Mouse (Mus musculus): Measurements from ENCODE around the gene 2310007B03Rik. TPM values are rescaled to one million over a fixed set of nuclear protein-coding genes. Genes with fewer than 3 reads are reported as not detected.
A peak's percentile ranks its signal among the peaks of the same experiment; 100 is the strongest.

Gene 2310007B03Rik
- polyA plus RNA-seq, 1 experiment = 7.9 TPM

- 81% methylated on average over 8 of the region's 8 CpGs for WGBS
- TF ChIP-seq CTCF (conservative IDR thresholded peaks at IDR 0.05; ENCODE audit: insufficient read depth, insufficient read length, low read depth, low read length) = no peak
- TF ChIP-seq POLR2A (IDR thresholded peaks at IDR 0.05; ENCODE audit: low read depth, low read length) = no peak
- Histone ChIP-seq H3K4me3 (ENCODE audit: insufficient read depth, low read depth, low read length) (no peak overlapping the region), H3K27ac (ENCODE audit: insufficient read depth, low read depth, low read length) (no peak overlapping the region), H3K36me3 (ENCODE audit: control insufficient read depth, insufficient read depth, low read length) (no peaks in the 10 kb centered on the region), H3K27me3 (replicated peaks; ENCODE audit: control insufficient read depth, insufficient read depth, low read length) (no peaks in the 10 kb centered on the region), H3K4me1 (ENCODE audit: control insufficient read depth, insufficient read depth, low read length) (peaks cover 3% of the 10 kb centered on the region; the same call in 1 of the 2 replicates)
- DNase-seq = no peak
Observed at GRCm38 (mm10) chr1:93158916-93159315, 1.8 kb downstream of the 2310007B03Rik start.

- Histone ChIP-seq H3K4me3 (ENCODE audit: insufficient read depth, low read depth, low read length) (no peak overlapping the region), H3K4me1 (ENCODE audit: control insufficient read depth, insufficient read depth, low read length) (peaks cover 3% of the 10 kb centered on the region; the same call in 1 of the 2 replicates), H3K27ac (ENCODE audit: insufficient read depth, low read depth, low read length) (no peak overlapping the region), H3K36me3 (ENCODE audit: control insufficient read depth, insufficient read depth, low read length) (no peaks in the 10 kb centered on the region), H3K27me3 (replicated peaks; ENCODE audit: control insufficient read depth, insufficient read depth, low read length) (no peaks in the 10 kb centered on the region)
- peak; percentile 68 for DNase-seq
- WGBS = 60% methylated on average over 4 of the region's 4 CpGs
- TF ChIP-seq CTCF (conservative IDR thresholded peaks at IDR 0.05; ENCODE audit: insufficient read depth, insufficient read length, low read depth, low read length) (no peak), POLR2A (IDR thresholded peaks at IDR 0.05; ENCODE audit: low read depth, low read length) (no peak)
Observed at GRCm38 (mm10) chr1:93157566-93157965, 3.2 kb downstream of the 2310007B03Rik start.

- Histone ChIP-seq H3K27me3 (replicated peaks; ENCODE audit: control insufficient read depth, insufficient read depth, low read length) (no peaks in the 10 kb centered on the region), H3K4me3 (ENCODE audit: insufficient read depth, low read depth, low read length) (no peak overlapping the region), H3K27ac (ENCODE audit: insufficient read depth, low read depth, low read length) (no peak overlapping the region), H3K36me3 (ENCODE audit: control insufficient read depth, insufficient read depth, low read length) (no peaks in the 10 kb centered on the region), H3K4me1 (ENCODE audit: control insufficient read depth, insufficient read depth, low read length) (no peaks in the 10 kb centered on the region)
- no peak for TF ChIP-seq CTCF (conservative IDR thresholded peaks at IDR 0.05; ENCODE audit: insufficient read depth, insufficient read length, low read depth, low read length)
- no peak for TF ChIP-seq POLR2A (IDR thresholded peaks at IDR 0.05; ENCODE audit: low read depth, low read length)
- WGBS = 58% methylated on average over 2 of the region's 2 CpGs
- DNase-seq = peak; percentile 5
Observed at GRCm38 (mm10) chr1:93150907-93151661, 9.7 kb downstream of the 2310007B03Rik start.

- no peaks in the 10 kb centered on the region for H3K36me3 ChIP-seq (ENCODE audit: control insufficient read depth, insufficient read depth, low read length)
- H3K4me1 ChIP-seq (ENCODE audit: control insufficient read depth, insufficient read depth, low read length) = no peaks in the 10 kb centered on the region
- DNase-seq = no peak
- H3K27me3 ChIP-seq (replicated peaks; ENCODE audit: control insufficient read depth, insufficient read depth, low read length) = no peaks in the 10 kb centered on the region
- 76% methylated on average over 9 of the region's 9 CpGs for WGBS
- no peak for TF ChIP-seq POLR2A (IDR thresholded peaks at IDR 0.05; ENCODE audit: low read depth, low read length)
- no peak for TF ChIP-seq CTCF (conservative IDR thresholded peaks at IDR 0.05; ENCODE audit: insufficient read depth, insufficient read length, low read depth, low read length)
- H3K27ac ChIP-seq (ENCODE audit: insufficient read depth, low read depth, low read length) = no peak overlapping the region
- H3K4me3 ChIP-seq (ENCODE audit: insufficient read depth, low read depth, low read length) = no peak overlapping the region
Observed at GRCm38 (mm10) chr1:93144176-93144575, 16.6 kb downstream of the 2310007B03Rik start.

GRCm38 (mm10) chr1:93142871-93143270 is 17.9 kb downstream of the 2310007B03Rik start:
- Histone ChIP-seq H3K36me3 (ENCODE audit: control insufficient read depth, insufficient read depth, low read length) (no peaks in the 10 kb centered on the region), H3K4me3 (ENCODE audit: insufficient read depth, low read depth, low read length) (no peak overlapping the region), H3K27ac (ENCODE audit: insufficient read depth, low read depth, low read length) (no peak overlapping the region), H3K27me3 (replicated peaks; ENCODE audit: control insufficient read depth, insufficient read depth, low read length) (no peaks in the 10 kb centered on the region), H3K4me1 (ENCODE audit: control insufficient read depth, insufficient read depth, low read length) (peaks cover 3% of the 10 kb centered on the region; the same call in 1 of the 2 replicates)
- TF ChIP-seq POLR2A (IDR thresholded peaks at IDR 0.05; ENCODE audit: low read depth, low read length) = no peak
- no peak for TF ChIP-seq CTCF (conservative IDR thresholded peaks at IDR 0.05; ENCODE audit: insufficient read depth, insufficient read length, low read depth, low read length)
- no peak for DNase-seq
- WGBS = 73% methylated on average over 1 of the region's 1 CpGs

- H3K27me3 ChIP-seq (replicated peaks; ENCODE audit: control insufficient read depth, insufficient read depth, low read length) = no peaks in the 10 kb centered on the region
- TF ChIP-seq CTCF (conservative IDR thresholded peaks at IDR 0.05; ENCODE audit: insufficient read depth, insufficient read length, low read depth, low read length) (no peak), POLR2A (IDR thresholded peaks at IDR 0.05; ENCODE audit: low read depth, low read length) (no peak)
- H3K4me3 ChIP-seq (ENCODE audit: insufficient read depth, low read depth, low read length) = no peak overlapping the region
- DNase-seq = no peak
- peaks cover 3% of the 10 kb centered on the region; the same call in 1 of the 2 replicates for H3K4me1 ChIP-seq (ENCODE audit: control insufficient read depth, insufficient read depth, low read length)
- no peaks in the 10 kb centered on the region for H3K36me3 ChIP-seq (ENCODE audit: control insufficient read depth, insufficient read depth, low read length)
- 80% methylated on average over 7 of the region's 7 CpGs for WGBS
- no peak overlapping the region for H3K27ac ChIP-seq (ENCODE audit: insufficient read depth, low read depth, low read length)
Observed at GRCm38 (mm10) chr1:93139713-93140112, 21.0 kb downstream of the 2310007B03Rik start.

GRCm38 (mm10) chr1:93138534-93138933 is 22.2 kb downstream of the 2310007B03Rik start:
- H3K36me3 ChIP-seq (ENCODE audit: control insufficient read depth, insufficient read depth, low read length) = no peaks in the 10 kb centered on the region
- peaks cover 3% of the 10 kb centered on the region; the same call in 1 of the 2 replicates for H3K4me1 ChIP-seq (ENCODE audit: control insufficient read depth, insufficient read depth, low read length)
- H3K4me3 ChIP-seq (ENCODE audit: insufficient read depth, low read depth, low read length) = no peak overlapping the region
- TF ChIP-seq CTCF (conservative IDR thresholded peaks at IDR 0.05; ENCODE audit: insufficient read depth, insufficient read length, low read depth, low read length) (no peak), POLR2A (IDR thresholded peaks at IDR 0.05; ENCODE audit: low read depth, low read length) (no peak)
- DNase-seq = peak; percentile 83
- no peak overlapping the region for H3K27ac ChIP-seq (ENCODE audit: insufficient read depth, low read depth, low read length)
- H3K27me3 ChIP-seq (replicated peaks; ENCODE audit: control insufficient read depth, insufficient read depth, low read length) = no peaks in the 10 kb centered on the region
- 53% methylated on average over 6 of the region's 6 CpGs for WGBS

Data from kidney, adult 2 months (tissue).